Mouse (Mus musculus): ENCODE measurements at regions not wholly inside any gene's neighbourhood (a gene's known extent, or its start where the extent isn't known, plus 50 kb on each side); places are given as distances from the start of the nearest gene placed in this dataset.

DNA sequence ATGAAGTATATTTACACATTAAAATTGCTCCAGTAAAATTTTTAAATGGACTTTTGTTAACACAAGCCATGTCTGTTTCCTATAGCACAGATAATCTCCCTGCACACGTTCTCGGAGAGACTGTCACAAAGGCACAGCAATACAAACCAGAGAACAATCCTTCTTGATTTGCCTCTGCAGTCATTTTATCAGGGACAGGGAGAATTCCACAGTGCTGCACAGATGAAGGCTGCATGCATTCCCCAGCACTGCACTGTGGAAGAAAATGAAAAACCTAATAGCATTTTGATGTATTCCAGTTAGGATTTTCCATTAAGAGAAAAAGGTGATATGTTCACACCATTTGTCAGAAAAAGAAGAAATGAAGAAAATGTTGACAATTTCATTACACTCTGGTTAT lies 63.4 kb upstream of the 1700008P02Rik start:
- no peak for DNase-seq (ENCODE audit: extremely low spot score, low read depth, low spot score)

GRCm38 (mm10) chr3:6681411-6681810 lies 61.2 kb upstream of the 1700008P02Rik start:
- no peak for DNase-seq (ENCODE audit: extremely low spot score, low read depth, low spot score)

GRCm38 (mm10) chr3:6676382-6676781 lies 56.1 kb upstream of the 1700008P02Rik start:
- DNase-seq (ENCODE audit: extremely low spot score, low read depth, low spot score) = no peak

GRCm38 (mm10) chr3:6675354-6675753 lies 55.1 kb upstream of the 1700008P02Rik start:
- DNase-seq (ENCODE audit: extremely low spot score, low read depth, low spot score) = no peak
